Mouse (Mus musculus): ENCODE data around the gene Dkk2.
"Not testable (repeated sequence)": the region's sequence is repeated elsewhere in the genome, so short reads cannot be mapped to it uniquely, and the experiment has no call there.

Gene Dkk2

DNA sequence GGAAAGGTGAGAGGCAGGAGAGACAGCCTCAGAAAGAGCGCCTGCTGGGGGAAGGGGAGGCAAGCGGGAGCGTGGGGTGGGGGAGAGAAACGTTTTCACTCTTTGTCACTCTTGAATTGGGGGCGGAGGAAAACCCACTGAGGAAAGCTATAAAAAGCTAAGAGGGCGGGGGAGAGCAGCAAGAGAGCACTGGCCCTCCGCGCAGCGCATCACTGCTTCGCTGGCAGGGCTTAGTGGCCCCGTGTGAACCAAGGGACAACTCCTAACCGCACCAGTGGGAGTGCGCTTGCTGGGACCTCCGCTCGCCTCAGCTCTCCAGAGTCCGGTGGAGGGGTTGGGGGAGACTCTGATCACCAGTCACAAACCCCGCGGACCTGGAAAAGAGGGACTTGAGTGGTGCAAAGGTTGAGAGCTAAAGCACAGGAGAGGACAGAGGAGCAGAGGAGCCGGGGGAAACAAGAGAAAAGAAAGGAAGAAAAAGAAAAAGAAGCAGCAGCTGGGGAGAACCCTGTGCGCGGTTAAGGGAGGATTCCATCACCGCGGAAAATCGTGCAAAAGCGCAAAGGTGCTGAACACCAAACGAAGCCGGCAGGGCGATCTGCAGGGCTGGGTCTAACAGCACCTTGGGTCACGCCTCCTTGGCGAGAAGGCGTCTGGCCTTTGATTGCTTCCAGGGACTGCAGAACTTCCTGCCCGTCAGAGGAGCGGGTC, at the start of gene Dkk2:
Gene Dkk2, plus strand, starts transcription at position 181 of the 711 bp plus-strand sequence.
- no peak for DNase-seq (ENCODE audit: low spot score)

DNA sequence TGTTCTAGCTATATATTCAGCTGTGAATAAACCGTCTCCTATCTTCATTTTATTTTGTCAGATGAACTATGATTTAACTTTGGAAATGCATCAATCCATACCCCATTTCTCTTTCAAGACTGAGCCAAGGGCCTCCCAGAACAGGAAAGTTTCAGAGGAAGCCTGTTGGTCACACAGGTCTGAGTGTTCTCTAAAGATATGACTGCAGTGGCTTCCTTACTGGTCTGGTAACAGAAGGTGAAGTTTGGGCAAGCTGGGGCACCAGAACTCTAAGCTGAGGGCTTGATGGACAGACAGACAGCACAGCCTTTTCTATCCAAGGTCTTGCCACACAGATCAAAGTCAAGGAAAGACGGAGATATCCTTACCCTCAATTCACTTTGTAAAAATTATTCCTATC, 48.4 kb upstream of the Dkk2 start:
- no peak for DNase-seq (ENCODE audit: low spot score)

- no peak for DNase-seq (ENCODE audit: low spot score)
Observed at GRCm38 (mm10) chr3:132037670-132038069, 47.4 kb upstream of the Dkk2 start.

- no peak for DNase-seq (ENCODE audit: low spot score)
Observed at GRCm38 (mm10) chr3:132040066-132040465, 45.0 kb upstream of the Dkk2 start.

GRCm38 (mm10) chr3:132050884-132051457, 34.1 kb upstream of the Dkk2 start:
- DNase-seq (ENCODE audit: low spot score): no peak

DNA sequence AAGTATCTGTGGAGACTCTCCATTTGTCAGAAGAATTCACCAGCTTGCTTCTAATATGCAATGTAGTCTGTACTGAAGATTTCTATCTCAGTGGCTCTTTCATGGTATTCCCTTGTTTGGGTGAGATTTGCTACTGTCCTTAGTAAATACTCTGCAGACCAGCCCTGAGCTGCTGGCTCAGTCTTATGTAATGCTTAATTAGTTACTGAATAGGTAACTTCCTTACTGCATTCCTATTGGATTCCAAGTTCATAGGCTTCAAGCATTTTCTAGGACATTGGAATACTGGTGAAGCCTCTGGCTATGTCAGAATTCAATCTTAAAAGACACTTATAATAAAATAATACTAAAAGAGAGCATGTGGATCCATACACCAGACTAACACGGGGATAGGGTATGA, 22.3 kb upstream of the Dkk2 start:
- DNase-seq (ENCODE audit: low spot score): not testable (repeated sequence)

GRCm38 (mm10) chr3:132063374-132063773, 21.7 kb upstream of the Dkk2 start:
- no peak for DNase-seq (ENCODE audit: low spot score)

DNA sequence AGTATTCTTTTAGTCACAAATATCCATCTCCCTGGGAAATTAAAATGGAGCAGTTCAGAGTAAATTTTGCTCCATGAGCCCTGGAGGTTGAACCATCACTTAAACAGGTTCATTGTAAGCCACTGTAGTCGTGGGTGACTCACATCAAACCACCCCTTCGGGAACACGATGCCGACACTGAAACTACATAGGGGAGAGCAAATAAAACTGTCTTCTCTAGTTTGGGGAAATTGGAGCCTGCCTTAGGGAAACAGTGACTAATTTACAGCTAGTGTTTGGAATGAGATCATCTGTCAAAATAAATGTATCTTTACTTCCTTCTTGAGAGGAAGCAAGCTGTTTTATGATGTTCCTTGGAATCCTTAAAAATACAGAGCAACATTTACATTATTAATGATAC, 21.1 kb upstream of the Dkk2 start:
- DNase-seq (ENCODE audit: low spot score): no peak

DNA sequence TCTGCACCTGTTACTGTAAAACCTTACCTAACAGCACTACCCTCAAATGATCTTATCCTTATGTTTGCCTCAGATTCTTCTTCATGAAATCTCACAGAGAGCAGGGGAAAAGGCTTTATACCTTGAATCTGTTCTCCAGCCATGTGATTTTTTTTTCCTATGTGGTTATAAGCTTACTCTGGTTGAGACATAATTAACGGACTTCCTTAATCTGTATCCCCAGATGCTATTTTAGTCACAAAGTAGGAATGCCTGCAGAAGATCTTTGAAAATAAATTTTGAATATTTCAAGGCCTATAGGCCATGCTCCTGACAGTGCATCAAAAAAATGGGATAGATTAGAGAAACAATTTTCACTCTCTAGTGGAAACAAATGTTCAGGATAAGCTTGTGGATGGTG, 20.2 kb upstream of the Dkk2 start:
- no peak for DNase-seq (ENCODE audit: low spot score)

GRCm38 (mm10) chr3:132070949-132071348, 14.1 kb upstream of the Dkk2 start:
- DNase-seq (ENCODE audit: low spot score): no peak

GRCm38 (mm10) chr3:132084018-132084417, 1.1 kb upstream of the Dkk2 start:
- DNase-seq (ENCODE audit: low spot score): peak; percentile 8

GRCm38 (mm10) chr3:132084680-132085079, 412 bp upstream of the Dkk2 start:
- no peak for DNase-seq (ENCODE audit: low spot score)

GRCm38 (mm10) chr3:132085823-132086350, 795 bp downstream of the Dkk2 start:
- DNase-seq (ENCODE audit: low spot score): no peak

DNA sequence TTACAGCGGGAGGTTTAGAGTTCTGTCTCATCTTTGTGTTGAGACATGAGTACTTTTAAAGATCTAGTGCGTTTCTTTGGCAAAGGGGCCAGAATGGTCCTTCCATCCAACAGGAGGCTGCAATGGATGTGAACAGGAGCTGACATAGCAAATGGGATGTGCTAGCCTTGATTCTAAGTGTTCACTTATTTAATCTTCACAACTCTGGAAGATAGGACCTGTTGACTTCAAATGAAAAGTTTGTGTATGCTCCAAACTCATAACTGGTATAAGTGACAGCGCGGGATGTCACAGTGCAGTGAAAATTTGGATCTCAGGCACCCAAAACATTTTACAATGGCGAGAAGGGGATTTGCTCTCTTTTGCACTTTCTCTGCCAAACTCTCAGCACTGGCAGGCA, 1.4 kb downstream of the Dkk2 start:
- no peak for DNase-seq (ENCODE audit: low spot score)

DNA sequence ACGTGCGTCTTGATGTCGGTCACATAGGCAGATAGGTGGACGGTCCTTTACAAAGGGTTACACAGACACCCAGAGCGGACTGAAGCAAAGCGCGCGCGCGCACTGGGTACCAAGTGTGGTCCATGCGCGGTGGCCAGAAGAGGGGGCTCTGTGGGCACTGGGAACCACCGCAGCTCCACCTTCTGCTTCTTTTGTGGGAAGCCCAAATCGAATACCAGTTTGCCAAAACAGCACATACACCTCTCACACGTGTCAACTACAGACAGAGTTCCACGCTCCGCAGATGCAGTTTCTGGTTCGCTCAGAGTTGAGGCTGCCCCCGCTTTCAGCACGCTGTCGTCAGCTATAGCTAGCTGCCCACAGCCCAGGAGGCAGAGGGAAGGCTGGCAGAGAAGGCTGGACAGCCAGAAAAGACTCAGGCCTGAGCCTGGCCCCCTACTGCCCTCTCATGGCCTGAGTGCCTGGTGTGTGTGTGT, 2.0 kb downstream of the Dkk2 start:
- no peak for DNase-seq (ENCODE audit: low spot score)

DNA sequence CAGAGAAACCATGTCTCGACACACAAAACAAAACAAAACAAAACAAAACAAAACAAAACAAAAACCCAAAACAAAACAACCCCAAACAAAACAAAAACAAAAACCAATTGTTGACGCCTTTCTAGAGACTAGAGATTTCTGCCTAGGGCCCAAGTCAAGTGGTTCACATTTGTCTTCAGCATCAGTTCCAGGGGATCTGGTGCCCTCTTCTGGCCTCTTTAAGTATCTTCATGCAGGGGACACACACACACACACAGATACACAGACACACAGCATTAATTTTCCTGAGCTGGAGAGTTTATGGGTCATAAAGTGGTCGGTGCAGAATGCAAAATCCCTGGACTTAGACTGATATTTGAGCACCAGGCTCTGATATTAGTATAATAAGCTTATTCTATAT, 7.9 kb downstream of the Dkk2 start:
- DNase-seq (ENCODE audit: low spot score): no peak

GRCm38 (mm10) chr3:132096296-132096695, 11.2 kb downstream of the Dkk2 start:
- DNase-seq (ENCODE audit: low spot score): no peak

- DNase-seq (ENCODE audit: low spot score): no peak
Observed at GRCm38 (mm10) chr3:132100746-132101145, 15.7 kb downstream of the Dkk2 start.

GRCm38 (mm10) chr3:132103020-132103419, 17.9 kb downstream of the Dkk2 start:
- DNase-seq (ENCODE audit: low spot score): no peak

GRCm38 (mm10) chr3:132103454-132103853, 18.4 kb downstream of the Dkk2 start:
- no peak for DNase-seq (ENCODE audit: low spot score)

DNA sequence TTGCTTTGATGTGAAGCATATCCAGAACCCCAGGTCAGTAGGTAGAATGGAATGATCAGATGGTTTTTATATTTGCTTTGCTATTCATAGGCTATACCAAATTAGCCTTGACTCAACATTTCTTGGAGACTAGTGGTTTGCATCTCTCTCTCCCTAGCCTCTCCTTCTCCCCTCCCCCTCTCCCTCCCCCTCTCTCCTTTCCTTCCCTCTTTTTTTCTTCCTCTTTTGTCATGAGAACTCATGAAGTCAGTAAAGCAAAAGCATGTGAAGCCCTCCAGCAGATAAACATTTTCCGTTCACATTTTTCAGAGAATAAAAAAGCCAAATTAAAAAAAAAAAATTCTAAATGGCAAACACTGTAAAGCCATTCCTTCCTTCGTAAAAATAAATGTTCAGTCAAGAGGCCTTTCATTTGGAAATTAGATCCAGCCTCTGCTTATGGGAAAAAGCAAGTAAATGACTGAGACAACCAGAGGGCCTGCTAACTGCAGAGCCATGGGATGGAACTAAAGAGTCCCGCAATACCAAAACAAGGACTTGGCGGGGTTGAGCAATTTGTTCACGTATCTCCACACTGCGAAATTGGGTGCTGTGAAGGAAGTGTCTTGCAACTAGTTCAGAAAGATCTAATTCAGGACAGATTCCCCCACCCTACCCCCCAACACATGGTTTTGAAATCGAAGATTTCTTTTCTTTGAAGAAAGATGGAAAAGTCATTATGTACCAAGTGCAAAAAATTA, 30.9 kb downstream of the Dkk2 start:
- DNase-seq (ENCODE audit: low spot score): no peak

DNA sequence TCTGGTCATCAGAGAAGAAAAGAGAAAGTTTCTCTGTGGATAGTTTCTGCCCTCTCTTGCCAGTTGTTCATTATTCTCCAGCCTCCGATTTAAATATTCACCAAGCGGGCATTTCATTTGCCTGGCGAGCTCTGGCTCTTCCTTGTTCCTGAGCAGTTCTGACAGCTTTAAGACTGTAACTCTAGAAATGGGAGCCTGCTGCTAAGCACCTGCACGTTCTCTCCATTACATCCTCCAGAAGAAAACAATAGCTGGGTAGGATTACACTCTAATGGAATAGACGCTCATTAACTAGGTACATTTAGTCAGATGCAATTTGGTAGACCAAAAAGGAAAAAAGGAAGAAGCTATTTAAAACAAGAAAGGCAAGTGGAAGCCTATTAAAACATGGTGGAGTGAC, 36.3 kb downstream of the Dkk2 start:
- no peak for DNase-seq (ENCODE audit: low spot score)

DNA sequence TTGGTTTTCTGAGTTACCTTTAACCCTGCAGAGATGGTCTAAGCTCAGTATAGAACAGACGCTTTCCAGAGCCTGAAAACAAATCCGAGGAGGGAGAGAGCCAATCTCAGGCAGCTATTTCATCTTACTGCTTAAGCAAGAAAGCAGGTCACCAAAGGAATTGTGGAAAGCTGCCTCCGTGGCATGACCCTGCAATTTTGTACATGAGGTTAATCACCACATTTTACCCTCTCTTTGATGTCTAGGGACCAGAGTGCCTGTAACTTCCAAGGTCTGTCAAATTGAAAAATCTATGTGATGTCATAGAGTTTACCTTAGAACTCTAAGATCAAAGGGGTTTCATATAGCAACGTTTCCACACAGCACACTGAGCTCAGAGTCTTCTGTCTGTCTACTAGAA, 37.5 kb downstream of the Dkk2 start:
- no peak for DNase-seq (ENCODE audit: low spot score)

All from ovary, postnatal 10 days (tissue).